Mouse (Mus musculus) stomach, postnatal 0 days (tissue): Measurements from ENCODE around the gene H2-Q2.
"Not testable (repeated sequence)": the region's sequence is repeated elsewhere in the genome, so short reads cannot be mapped to it uniquely, and the experiment has no call there.

Experiments
- CTCF ChIP-seq: IDR thresholded peaks from 2 replicates; pipeline ENCODE4 v1.5.1; 2016; ENCODE audit warnings: antibody characterized with exemption, low read depth, mild to moderate bottlenecking, moderate library complexity
- EP300 ChIP-seq: optimal IDR thresholded peaks from 2 replicates; pipeline ENCODE3; 2016; ENCODE audit warnings: antibody characterized with exemption

DNA sequence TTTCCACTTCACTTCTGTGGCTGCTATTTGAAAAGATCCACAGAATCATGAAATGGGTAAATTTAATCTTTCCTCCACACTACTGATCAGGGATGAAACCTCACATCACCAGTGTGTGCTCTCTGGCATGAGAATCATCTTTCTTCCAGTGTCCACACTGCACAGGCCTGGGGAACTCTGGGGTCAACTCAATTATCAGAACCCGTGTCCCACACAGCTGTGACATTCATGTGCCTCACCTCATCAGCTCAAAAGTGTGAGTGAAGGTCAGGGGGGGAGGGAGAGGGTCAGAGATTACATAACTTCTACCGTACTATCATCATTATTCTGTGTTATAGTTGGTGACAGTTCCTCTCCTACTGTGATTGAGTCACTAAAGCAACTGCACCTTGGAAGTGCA lies 50.6 kb downstream of the H2-Q2 start:
- not testable (repeated sequence) for TF ChIP-seq CTCF, EP300
